Comparison of ENCODE assay signal across 10 mouse cellular contexts in genomic region chr4:149097956-149098355, GRCm38 (mm10). TPM values are rescaled to one million over a fixed set of nuclear protein-coding genes. Genes with fewer than 3 reads are reported as not detected.
DNase-seq lines count a peak whose midpoint lies in the region; ATAC-seq and TF ChIP-seq lines count a peak whose summit lies in the region.
"Had no signal": no experiment of that assay in that cellular context is flagged by ENCODE, and none has a peak within 500 bp of the region (broad histone marks: within the 10 kb centered on the region; RNA-seq: fewer than 3 reads in every experiment).

No protein-coding gene starts in this region.

- ATAC-seq in kidney, embryonic 16.5 days (ENCODE audit: low FRiP score, low TSS enrichment), result no peak
- no peak for ATAC-seq in hindbrain, embryonic 13.5 days (ENCODE audit: low FRiP score)
- no peak for ATAC-seq in midbrain, embryonic 15.5 days (replicated peaks)
- no peak for ATAC-seq in inflammation-experienced regulatory T-cells, adult 6 months

- peaks cover 12% of the 10 kb centered on the region for H3K4me1 ChIP-seq in kidney, embryonic 16.5 days (ENCODE audit: insufficient read depth, low read length)
- peaks cover 7% of the 10 kb centered on the region for H3K4me1 ChIP-seq in bone marrow macrophage, adult 2 months (ENCODE audit: control insufficient read depth, insufficient read depth, low read length)
- H3K4me1 ChIP-seq in hindbrain, embryonic 13.5 days (replicated peaks), result peaks cover 14% of the 10 kb centered on the region
- H3K4me1 ChIP-seq in midbrain, embryonic 15.5 days, result peaks cover 15% of the 10 kb centered on the region

- no peak for DNase-seq in kidney, adult 11 months
- DNase-seq in right cerebral cortex, postnatal 36 days (ENCODE audit: low spot score in 2 of 2), result no peak
- DNase-seq: adrenal gland, adult 8-10 months; lung, postnatal 14 days had no signal

- TF ChIP-seq POLR2A in bone marrow macrophage, adult 2 months (IDR thresholded peaks at IDR 0.05; ENCODE audit: borderline replicate concordance, low read depth, low read length), result no peak

- H3K4me2 ChIP-seq in kidney, embryonic 16.5 days (replicated peaks; ENCODE audit: low read depth, low read length), result peak overlapping the region; percentile 90
- H3K4me2 ChIP-seq in hindbrain, embryonic 13.5 days, result peak overlapping the region; percentile 98; the same call in 1 of the 2 replicates
- H3K4me2 ChIP-seq in midbrain, embryonic 15.5 days, result peak overlapping the region; percentile 89; the same call in 1 of the 2 replicates

- H3K9ac ChIP-seq in kidney, embryonic 16.5 days (replicated peaks; ENCODE audit: low read length), result no peak overlapping the region
- H3K9ac ChIP-seq in hindbrain, embryonic 13.5 days, result peak overlapping the region; percentile 93; the same call in 1 of the 2 replicates
- no peak overlapping the region for H3K9ac ChIP-seq in midbrain, embryonic 15.5 days

- no peaks in the 10 kb centered on the region for H3K27me3 ChIP-seq in kidney, embryonic 16.5 days (ENCODE audit: insufficient read depth, low read length)
- no peaks in the 10 kb centered on the region for H3K27me3 ChIP-seq in hindbrain, embryonic 13.5 days
- no peaks in the 10 kb centered on the region for H3K27me3 ChIP-seq in midbrain, embryonic 15.5 days (replicated peaks)

- H3K36me3 ChIP-seq in kidney, embryonic 16.5 days (ENCODE audit: insufficient read depth, low read length), result peaks cover 7% of the 10 kb centered on the region
- peaks cover 10% of the 10 kb centered on the region for H3K36me3 ChIP-seq in hindbrain, embryonic 13.5 days
- peaks cover 3% of the 10 kb centered on the region; the same call in 1 of the 2 replicates for H3K36me3 ChIP-seq in midbrain, embryonic 15.5 days (replicated peaks)

- TF ChIP-seq CTCF in bone marrow macrophage, adult 2 months (IDR thresholded peaks at IDR 0.05; ENCODE audit: low read depth, low read length), result no peak

- H3K27ac ChIP-seq in kidney, embryonic 16.5 days (ENCODE audit: low read length), result no peak overlapping the region
- no peak overlapping the region for H3K27ac ChIP-seq in bone marrow macrophage, adult 2 months (ENCODE audit: insufficient read depth, low read depth, low read length)
- no peak overlapping the region for H3K27ac ChIP-seq in hindbrain, embryonic 13.5 days
- no peak overlapping the region for H3K27ac ChIP-seq in midbrain, embryonic 15.5 days

- H3K4me3 ChIP-seq in kidney, embryonic 16.5 days (ENCODE audit: low read length), result peak overlapping the region; percentile 100; the same call in 1 of the 2 replicates
- H3K4me3 ChIP-seq in bone marrow macrophage, adult 2 months (ENCODE audit: insufficient read depth, low read length), result peak overlapping the region; percentile 90
- peak overlapping the region; percentile 98; the same call in 1 of the 2 replicates for H3K4me3 ChIP-seq in hindbrain, embryonic 13.5 days
- peak overlapping the region; percentile 82; the same call in 1 of the 2 replicates for H3K4me3 ChIP-seq in midbrain, embryonic 15.5 days

- 74% methylated on average over 3 of the region's 3 CpGs for WGBS in kidney, embryonic 16.5 days
- WGBS in hindbrain, embryonic 13.5 days, result 82% methylated on average over 3 of the region's 3 CpGs
- WGBS in midbrain, embryonic 15.5 days, result 85% methylated on average over 3 of the region's 3 CpGs

- no peaks in the 10 kb centered on the region for H3K9me3 ChIP-seq in kidney, embryonic 16.5 days (ENCODE audit: low read length)
- H3K9me3 ChIP-seq in hindbrain, embryonic 13.5 days, result no peaks in the 10 kb centered on the region
- H3K9me3 ChIP-seq in midbrain, embryonic 15.5 days, result no peaks in the 10 kb centered on the region

RNA-seq across cellular contexts. Expression of gene Pex14, which starts 1.7 kb away (rescaled TPM):
- 65.0 and 67.3 TPM in 2 replicates for polyA plus RNA-seq in kidney, embryonic 16.5 days (2015; fragmentation: Nextera tagmentation; extraction: Ambion mirVana)
- 19.6 and 19.7 TPM in 2 replicates for polyA plus RNA-seq in bone marrow macrophage, adult 2 months (2012; ENCODE audit: insufficient read depth, insufficient read length, missing spikeins)
- polyA plus RNA-seq in hindbrain, embryonic 13.5 days (2015; fragmentation: Nextera tagmentation; extraction: Ambion mirVana), result 52.6 and 57.7 TPM in 2 replicates
- polyA plus RNA-seq in midbrain, embryonic 15.5 days (2015; fragmentation: Nextera tagmentation; extraction: Ambion mirVana), result 58.1 and 60.2 TPM in 2 replicates
- polyA plus RNA-seq in inflammation-experienced regulatory T-cells, adult 6 months (2017; shearing (Covaris generic)), result 10 to 100 TPM; 13.0 to 18.4 (median 14.2) TPM

RNA-seq across cellular contexts. Expression of gene Dffa, which starts 6.0 kb away (rescaled TPM):
- 39.0 and 40.2 TPM in 2 replicates for polyA plus RNA-seq in kidney, embryonic 16.5 days (2015; fragmentation: Nextera tagmentation; extraction: Ambion mirVana)
- polyA plus RNA-seq in bone marrow macrophage, adult 2 months (2012; ENCODE audit: insufficient read depth, insufficient read length, missing spikeins), result 18.5 and 20.8 TPM in 2 replicates
- 27.0 and 29.1 TPM in 2 replicates for polyA plus RNA-seq in hindbrain, embryonic 13.5 days (2015; fragmentation: Nextera tagmentation; extraction: Ambion mirVana)
- 24.2 and 24.7 TPM in 2 replicates for polyA plus RNA-seq in midbrain, embryonic 15.5 days (2015; fragmentation: Nextera tagmentation; extraction: Ambion mirVana)
- 10 to 100 TPM; 24.4 to 29.2 (median 26.3) TPM for polyA plus RNA-seq in inflammation-experienced regulatory T-cells, adult 6 months (2017; shearing (Covaris generic))

RNA-seq across cellular contexts. Expression of gene Cort, which starts 28.6 kb away (rescaled TPM):
- polyA plus RNA-seq in kidney, embryonic 16.5 days (2015; fragmentation: Nextera tagmentation; extraction: Ambion mirVana), result 0.27 and 0.41 TPM in 2 replicates
- polyA plus RNA-seq in bone marrow macrophage, adult 2 months (2012; ENCODE audit: insufficient read depth, insufficient read length, missing spikeins), result not detected in 2 replicates
- polyA plus RNA-seq in hindbrain, embryonic 13.5 days (2015; fragmentation: Nextera tagmentation; extraction: Ambion mirVana), result 0.35 and 0.41 TPM in 2 replicates
- 0.62 TPM in 1 of 2 replicates, not detected in the other for polyA plus RNA-seq in midbrain, embryonic 15.5 days (2015; fragmentation: Nextera tagmentation; extraction: Ambion mirVana)
- under 1 TPM in 1 of 3 experiments, not detected in 2; 0.73 TPM for polyA plus RNA-seq in inflammation-experienced regulatory T-cells, adult 6 months (2017; shearing (Covaris generic))
- polyA plus RNA-seq: small intestine, adult 2 months had no signal

RNA-seq across cellular contexts. Expression of gene Cenps, which starts 39.5 kb away (rescaled TPM):
- 34.0 and 36.3 TPM in 2 replicates for polyA plus RNA-seq in kidney, embryonic 16.5 days (2015; fragmentation: Nextera tagmentation; extraction: Ambion mirVana)
- 7.2 and 7.3 TPM in 2 replicates for polyA plus RNA-seq in bone marrow macrophage, adult 2 months (2012; ENCODE audit: insufficient read depth, insufficient read length, missing spikeins)
- 22.1 and 24.3 TPM in 2 replicates for polyA plus RNA-seq in hindbrain, embryonic 13.5 days (2015; fragmentation: Nextera tagmentation; extraction: Ambion mirVana)
- 15.3 and 15.7 TPM in 2 replicates for polyA plus RNA-seq in midbrain, embryonic 15.5 days (2015; fragmentation: Nextera tagmentation; extraction: Ambion mirVana)
- polyA plus RNA-seq in inflammation-experienced regulatory T-cells, adult 6 months (2017; shearing (Covaris generic)), result 10 to 100 TPM in 1 of 3 experiments, 1 to 10 TPM in 2; 3.7 to 34.5 (median 6.7) TPM
